Mouse (Mus musculus) ES-Bruce4 (cell line): ENCODE results near the gene Snrpd2. TPM values are rescaled to one million over a fixed set of nuclear protein-coding genes. Genes with fewer than 3 reads are reported as not detected.

Experiments used
- H3K27ac ChIP-seq: 2 replicates; pipeline ENCODE4 v1.5.1; 2012; ENCODE audit warnings: low read length, inconsistent platforms; ENCODE audit not compliant: insufficient read depth
- H3K27me3 ChIP-seq: 2 replicates; pipeline ENCODE4 v1.6.1; 2012; ENCODE audit warnings: mild to moderate bottlenecking, low read length, inconsistent platforms; ENCODE audit not compliant: control insufficient read depth, poor library complexity, insufficient read depth, severe bottlenecking
- H3K36me3 ChIP-seq: 2 replicates; pipeline ENCODE4 v1.6.1; 2012; ENCODE audit warnings: inconsistent platforms, mild to moderate bottlenecking, low read length, moderate library complexity; ENCODE audit not compliant: control insufficient read depth, poor library complexity, insufficient read depth, severe bottlenecking
- H3K4me1 ChIP-seq: one replicate; pipeline ENCODE4 v1.8.1; 2011; ENCODE audit warnings: low read length; ENCODE audit not compliant: control insufficient read depth, insufficient read depth
- H3K4me3 ChIP-seq: 2 replicates; pipeline ENCODE4 v1.5.1; 2011; ENCODE audit warnings: low read depth, mild to moderate bottlenecking, low read length
- H3K9ac ChIP-seq: 2 replicates; pipeline ENCODE4 v1.6.1; 2012; ENCODE audit warnings: low read depth, mild to moderate bottlenecking, inconsistent platforms; ENCODE audit not compliant: poor library complexity, severe bottlenecking
- H3K9me3 ChIP-seq: replicated peaks from 2 replicates; pipeline ENCODE4 v1.6.1; 2012; ENCODE audit warnings: mild to moderate bottlenecking, low read length, inconsistent platforms; ENCODE audit not compliant: control insufficient read depth, poor library complexity, insufficient read depth, severe bottlenecking
- CTCF ChIP-seq: IDR thresholded peaks from one replicate; pipeline ENCODE4 v1.8.1; 2011; ENCODE audit warnings: low read depth, low read length
- EP300 ChIP-seq: IDR thresholded peaks from 2 replicates; pipeline ENCODE4 v1.6.1; 2011; ENCODE audit warnings: low read depth, low read length; ENCODE audit not compliant: insufficient read depth
- POLR2A ChIP-seq: IDR thresholded peaks from one replicate; pipeline ENCODE4 v1.8.1; 2011; ENCODE audit warnings: low read length; ENCODE audit not compliant: insufficient read depth
- polyA plus RNA-seq: library from polyadenylated mRNA; stranded (reverse); fragments of >200 nt; gene quantifications from 2 replicates; pipeline ENCODE4 v1.2.4, GENCODE M21; 2011; ENCODE audit warnings: low read depth; ENCODE audit not compliant: missing spikeins, insufficient read depth, insufficient read length

Snrpd2 gene
- polyA plus RNA-seq, 1 experiment: 94.6 TPM

- H3K9ac ChIP-seq: peak overlapping the region; percentile 15; the same call in 1 of the 2 replicates
- H3K27ac ChIP-seq: peak overlapping the region; percentile 88
- H3K4me3 ChIP-seq: peak overlapping the region; percentile 22
- H3K4me1 ChIP-seq: peaks cover 5% of the 10 kb centered on the region
- no peaks in the 10 kb centered on the region for H3K27me3 ChIP-seq
- H3K36me3 ChIP-seq: no peaks in the 10 kb centered on the region
- TF ChIP-seq CTCF: no peak
- TF ChIP-seq POLR2A: no peak
- TF ChIP-seq EP300: no peak
- no peaks in the 10 kb centered on the region for H3K9me3 ChIP-seq
Observed at GRCm38 (mm10) chr7:19202065-19202850, 52.7 kb downstream of the Snrpd2 start.

Other genes starting within 250 kb of the Snrpd2 start
- gene Ccdc61, start 239.3 kb upstream of the Snrpd2 start, polyA plus RNA-seq: 36.4 and 39.9 TPM in 2 replicates
- gene Nova2, start 223.8 kb upstream of the Snrpd2 start, polyA plus RNA-seq: 7.5 TPM in 2 replicates
- not detected in 2 replicates for gene Nanos2, start 162.3 kb upstream of the Snrpd2 start, polyA plus RNA-seq
- gene Mypop, start 158.5 kb upstream of the Snrpd2 start, polyA plus RNA-seq: 4.0 and 5.5 TPM in 2 replicates
- 16.2 and 20.9 TPM in 2 replicates for gene Irf2bp1, start 145.7 kb upstream of the Snrpd2 start, polyA plus RNA-seq
- gene Foxa3, start 126.2 kb upstream of the Snrpd2 start, polyA plus RNA-seq: 2.5 and 2.6 TPM in 2 replicates
- 102 and 119 TPM in 2 replicates for gene Sympk, start 125.3 kb upstream of the Snrpd2 start, polyA plus RNA-seq
- gene Rsph6a, start 95.0 kb upstream of the Snrpd2 start, polyA plus RNA-seq: not detected in 2 replicates
- gene Dmwd, start 73.5 kb upstream of the Snrpd2 start, polyA plus RNA-seq: 43.2 and 45.1 TPM in 2 replicates
- gene Dmpk, start 65.9 kb upstream of the Snrpd2 start, polyA plus RNA-seq: 12.8 and 19.5 TPM in 2 replicates
- 2.7 and 3.8 TPM in 2 replicates for gene Six5, start 55.1 kb upstream of the Snrpd2 start, polyA plus RNA-seq
- gene Gm4969, start 31.4 kb upstream of the Snrpd2 start, polyA plus RNA-seq: 0.43 and 0.46 TPM in 2 replicates
- gene Fbxo46, start 29.9 kb upstream of the Snrpd2 start, polyA plus RNA-seq: 4.1 and 4.3 TPM in 2 replicates
- gene Qpctl, start 431 bp upstream of the Snrpd2 start, polyA plus RNA-seq: 4.1 and 4.6 TPM in 2 replicates
- gene Gipr, start 16.4 kb downstream of the Snrpd2 start, polyA plus RNA-seq: 1.9 and 3.5 TPM in 2 replicates
- 63.3 and 64.4 TPM in 2 replicates for gene Eml2, start 26.7 kb downstream of the Snrpd2 start, polyA plus RNA-seq
- gene Gpr4, start 62.8 kb downstream of the Snrpd2 start, polyA plus RNA-seq: 3.3 and 5.1 TPM in 2 replicates
- 22.3 and 24.8 TPM in 2 replicates for gene Opa3, start 78.6 kb downstream of the Snrpd2 start, polyA plus RNA-seq
- gene Vasp, start 122.1 kb downstream of the Snrpd2 start, polyA plus RNA-seq: 75.7 and 90.0 TPM in 2 replicates
- 5.7 and 6.1 TPM in 2 replicates for gene Ppm1n, start 130.3 kb downstream of the Snrpd2 start, polyA plus RNA-seq
- gene Rtn2, start 132.9 kb downstream of the Snrpd2 start, polyA plus RNA-seq: 14.3 and 15.3 TPM in 2 replicates
- 0.68 and 1.1 TPM in 2 replicates for gene Fosb, start 160.3 kb downstream of the Snrpd2 start, polyA plus RNA-seq
- gene Ercc1, start 195.1 kb downstream of the Snrpd2 start, polyA plus RNA-seq: 38.1 and 43.7 TPM in 2 replicates
- 14.6 and 16.8 TPM in 2 replicates for gene Cd3eap, start 209.8 kb downstream of the Snrpd2 start, polyA plus RNA-seq
- gene Ppp1r13l, start 210.0 kb downstream of the Snrpd2 start, polyA plus RNA-seq: 21.9 and 25.5 TPM in 2 replicates
- gene Ercc2, start 232.3 kb downstream of the Snrpd2 start, polyA plus RNA-seq: 22.6 and 28.5 TPM in 2 replicates